Mouse (Mus musculus) kidney, adult 2 months (tissue): ENCODE data around the gene Il18r1.

Experiments
- CTCF ChIP-seq: fragments of 200-500 bp; conservative IDR thresholded peaks from 2 replicates; pipeline ENCODE4 v1.5.1; 2011; ENCODE audit warnings: low read depth, mild to moderate bottlenecking, control low read depth, low read length, moderate library complexity, mixed read lengths; ENCODE audit not compliant: insufficient read depth, insufficient read length
- POLR2A ChIP-seq: fragments of 200-500 bp; IDR thresholded peaks from one replicate; pipeline ENCODE4 v1.6.1; 2011; ENCODE audit warnings: low read depth, low read length, control low read depth

GRCm38 (mm10) chr1:40444800-40445199 is 20.6 kb upstream of the Il18r1 start:
- TF ChIP-seq CTCF, result no peak
- TF ChIP-seq POLR2A, result no peak
